Mouse (Mus musculus): ENCODE results near the gene Ttc27. TPM values are rescaled to one million over a fixed set of nuclear protein-coding genes. Genes with fewer than 3 reads are reported as not detected.

Ttc27 gene
- polyA plus RNA-seq, 1 experiment from 2014 or later, result 15.6 TPM

GRCm38 (mm10) chr17:74872567-74872966 lies 155.0 kb downstream of the Ttc27 start:
- Histone ChIP-seq H3K4me1 (ENCODE audit: control insufficient read depth, insufficient read depth, low read length) (peaks cover 41% of the 10 kb centered on the region), H3K36me3 (ENCODE audit: control insufficient read depth, insufficient read depth) (no peaks in the 10 kb centered on the region), H3K4me2 (ENCODE audit: low read depth, low read length) (no peak overlapping the region), H3K9ac (ENCODE audit: low read length) (no peak overlapping the region), H3K27ac (ENCODE audit: low read length) (no peak overlapping the region), H3K27me3 (ENCODE audit: control insufficient read depth, insufficient read depth, low read length) (no peaks in the 10 kb centered on the region), H3K9me3 (replicated peaks; ENCODE audit: control insufficient read depth, low read length) (no peaks in the 10 kb centered on the region), H3K4me3 (ENCODE audit: low read length) (no peak overlapping the region)
- WGBS, result 73% methylated on average over 9 of the region's 9 CpGs
- ATAC-seq (replicated peaks; ENCODE audit: extremely low read depth, insufficient read depth, low FRiP score), result no peak

- Histone ChIP-seq H3K4me3 (ENCODE audit: low read length) (no peak overlapping the region), H3K36me3 (ENCODE audit: control insufficient read depth, insufficient read depth) (no peaks in the 10 kb centered on the region), H3K4me2 (ENCODE audit: low read depth, low read length) (no peak overlapping the region), H3K4me1 (ENCODE audit: control insufficient read depth, insufficient read depth, low read length) (peaks cover 29% of the 10 kb centered on the region), H3K27me3 (ENCODE audit: control insufficient read depth, insufficient read depth, low read length) (no peaks in the 10 kb centered on the region), H3K9me3 (replicated peaks; ENCODE audit: control insufficient read depth, low read length) (no peaks in the 10 kb centered on the region), H3K9ac (ENCODE audit: low read length) (no peak overlapping the region), H3K27ac (ENCODE audit: low read length) (no peak overlapping the region)
- WGBS, result 77% methylated on average over 1 of the region's 1 CpGs
- no peak for ATAC-seq (replicated peaks; ENCODE audit: extremely low read depth, insufficient read depth, low FRiP score)
These were observed 156.2 kb downstream of the Ttc27 start for GRCm38 (mm10) chr17:74873756-74874155.

DNA sequence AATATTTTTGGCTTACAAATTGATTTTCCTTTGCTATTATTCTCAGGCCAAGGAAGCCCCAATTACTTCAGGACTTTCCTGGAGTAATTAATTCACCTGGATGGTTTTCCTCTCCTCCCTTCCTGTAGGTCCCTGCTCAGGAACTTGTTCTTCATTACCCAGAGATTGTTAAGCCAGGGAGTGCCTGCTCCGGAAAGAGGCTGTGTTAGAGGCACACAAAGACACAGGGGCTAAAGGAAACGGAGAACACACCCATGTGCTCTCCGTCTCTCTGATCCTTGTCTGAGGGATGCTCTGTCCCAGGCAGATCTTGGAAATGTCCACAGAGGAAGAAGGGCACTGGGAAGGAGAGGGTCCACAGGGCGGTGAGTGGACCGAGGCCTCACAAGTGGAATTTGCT lies 158.2 kb downstream of the Ttc27 start:
- WGBS, result 81% methylated on average over 5 of the region's 5 CpGs
- Histone ChIP-seq H3K4me1 (ENCODE audit: control insufficient read depth, insufficient read depth, low read length) (peaks cover 26% of the 10 kb centered on the region), H3K27me3 (ENCODE audit: control insufficient read depth, insufficient read depth, low read length) (no peaks in the 10 kb centered on the region), H3K36me3 (ENCODE audit: control insufficient read depth, insufficient read depth) (no peaks in the 10 kb centered on the region), H3K9ac (ENCODE audit: low read length) (no peak overlapping the region), H3K9me3 (replicated peaks; ENCODE audit: control insufficient read depth, low read length) (no peaks in the 10 kb centered on the region), H3K4me2 (ENCODE audit: low read depth, low read length) (no peak overlapping the region), H3K27ac (ENCODE audit: low read length) (no peak overlapping the region), H3K4me3 (ENCODE audit: low read length) (no peak overlapping the region)
- no peak for ATAC-seq (replicated peaks; ENCODE audit: extremely low read depth, insufficient read depth, low FRiP score)

GRCm38 (mm10) chr17:74876954-74877353 lies 159.4 kb downstream of the Ttc27 start:
- no peak overlapping the region for H3K9ac ChIP-seq (ENCODE audit: low read length)

DNA sequence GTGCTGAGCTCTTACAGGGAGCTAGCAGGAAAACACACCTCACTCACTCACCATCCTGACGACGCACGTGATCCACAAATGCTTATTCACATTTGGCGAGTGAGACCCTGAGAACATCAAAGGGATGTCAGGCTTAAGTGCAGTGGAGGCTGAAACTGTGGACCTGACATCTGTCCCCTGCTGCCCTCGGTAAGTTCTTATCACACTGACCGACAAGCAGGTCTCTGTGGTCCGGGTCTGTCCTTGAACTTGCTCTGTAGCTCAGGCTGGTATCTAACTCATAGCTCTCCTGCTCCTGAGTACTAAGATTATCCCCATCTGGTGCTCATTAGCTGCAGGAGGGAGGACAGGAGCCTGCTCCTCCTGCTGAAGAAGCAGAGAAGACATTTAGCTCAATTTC lies 162.2 kb downstream of the Ttc27 start:
- Histone ChIP-seq H3K9me3 (replicated peaks; ENCODE audit: control insufficient read depth, low read length) (no peaks in the 10 kb centered on the region), H3K4me3 (ENCODE audit: low read length) (no peak overlapping the region), H3K4me2 (ENCODE audit: low read depth, low read length) (no peak overlapping the region), H3K4me1 (ENCODE audit: control insufficient read depth, insufficient read depth, low read length) (peaks cover 29% of the 10 kb centered on the region), H3K27me3 (ENCODE audit: control insufficient read depth, insufficient read depth, low read length) (no peaks in the 10 kb centered on the region), H3K9ac (ENCODE audit: low read length) (peak overlapping the region; percentile 14; the same call in 1 of the 2 replicates), H3K36me3 (ENCODE audit: control insufficient read depth, insufficient read depth) (no peaks in the 10 kb centered on the region), H3K27ac (ENCODE audit: low read length) (peak overlapping the region; percentile 86)
- ATAC-seq (replicated peaks; ENCODE audit: extremely low read depth, insufficient read depth, low FRiP score), result peak; percentile 19; the same call in 1 of the 2 replicates
- 27% methylated on average over 7 of the region's 7 CpGs for WGBS

More at GRCm38 (mm10) chr17:74876954-74877353, 159.4 kb downstream of the Ttc27 start:
- Histone ChIP-seq H3K27me3 (ENCODE audit: control insufficient read depth, insufficient read depth, low read length) (no peaks in the 10 kb centered on the region), H3K9me3 (replicated peaks; ENCODE audit: control insufficient read depth, low read length) (no peaks in the 10 kb centered on the region), H3K36me3 (ENCODE audit: control insufficient read depth, insufficient read depth) (no peaks in the 10 kb centered on the region), H3K4me1 (ENCODE audit: control insufficient read depth, insufficient read depth, low read length) (peaks cover 29% of the 10 kb centered on the region), H3K4me3 (ENCODE audit: low read length) (no peak overlapping the region), H3K4me2 (ENCODE audit: low read depth, low read length) (peak overlapping the region; percentile 2; the same call in 1 of the 2 replicates), H3K27ac (ENCODE audit: low read length) (peak overlapping the region; percentile 87)
- 40% methylated on average over 10 of the region's 10 CpGs for WGBS
- peak; percentile 71 for ATAC-seq (replicated peaks; ENCODE audit: extremely low read depth, insufficient read depth, low FRiP score)

DNA sequence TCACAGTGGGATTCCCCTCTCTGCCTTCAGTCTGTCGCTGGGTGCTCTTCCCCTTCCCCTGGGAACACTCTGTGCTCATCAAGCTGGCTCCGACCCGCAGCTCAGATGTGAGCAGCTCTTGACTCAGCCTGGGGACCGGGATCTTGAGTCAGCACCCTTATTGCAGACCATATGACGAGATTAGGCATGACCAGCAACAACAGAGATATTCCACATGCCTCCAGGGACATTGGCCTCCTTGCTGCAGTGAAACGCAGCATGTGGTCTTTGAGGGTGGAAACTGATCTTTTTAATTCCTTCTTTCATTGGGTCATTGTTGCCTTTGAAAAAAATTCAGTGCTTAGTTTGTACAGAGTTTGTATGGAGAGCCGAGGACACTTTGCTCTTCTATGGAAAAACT lies 169.5 kb downstream of the Ttc27 start:
- Histone ChIP-seq H3K27me3 (ENCODE audit: control insufficient read depth, insufficient read depth, low read length) (no peaks in the 10 kb centered on the region), H3K9ac (ENCODE audit: low read length) (no peak overlapping the region), H3K4me1 (ENCODE audit: control insufficient read depth, insufficient read depth, low read length) (no peaks in the 10 kb centered on the region), H3K9me3 (replicated peaks; ENCODE audit: control insufficient read depth, low read length) (no peaks in the 10 kb centered on the region), H3K27ac (ENCODE audit: low read length) (no peak overlapping the region), H3K4me2 (ENCODE audit: low read depth, low read length) (no peak overlapping the region), H3K4me3 (ENCODE audit: low read length) (no peak overlapping the region), H3K36me3 (ENCODE audit: control insufficient read depth, insufficient read depth) (no peaks in the 10 kb centered on the region)
- WGBS, result 63% methylated on average over 7 of the region's 7 CpGs
- ATAC-seq (replicated peaks; ENCODE audit: extremely low read depth, insufficient read depth, low FRiP score), result no peak

DNA sequence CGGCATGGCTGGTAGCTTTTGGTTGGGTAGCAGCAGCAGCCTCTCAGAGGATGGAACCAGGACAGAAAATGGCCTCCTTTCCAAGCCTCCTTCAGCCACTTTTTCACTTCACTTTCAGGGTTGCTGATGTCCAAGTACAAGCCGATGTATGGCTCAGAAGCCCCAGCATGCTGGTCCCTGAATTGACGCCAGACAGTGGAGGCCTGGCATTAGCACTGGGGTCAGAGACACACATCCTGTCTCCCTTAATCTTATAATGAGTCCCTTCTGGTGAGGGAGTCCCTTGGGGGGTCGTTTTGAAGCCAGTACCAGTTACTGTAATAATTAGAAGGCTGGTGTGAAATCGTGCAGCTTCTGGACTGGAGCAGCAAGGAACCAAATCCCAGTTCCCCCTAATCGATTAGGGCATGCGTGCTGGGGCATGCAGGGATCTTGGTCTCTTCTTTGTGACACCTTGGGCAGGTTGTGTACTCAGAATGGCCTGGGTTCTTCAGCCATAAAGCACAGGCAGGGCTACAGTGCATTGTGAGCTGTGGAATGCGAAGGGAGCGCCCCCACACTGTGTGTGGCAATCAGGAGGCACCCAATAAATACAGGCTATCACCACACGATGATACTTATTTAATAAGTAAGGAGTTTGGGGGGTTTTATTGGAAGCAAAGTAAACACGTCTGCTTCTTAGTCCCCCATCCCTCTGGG lies 171.5 kb downstream of the Ttc27 start:
- 73% methylated on average over 11 of the region's 11 CpGs for WGBS
- Histone ChIP-seq H3K4me3 (ENCODE audit: low read length) (no peak overlapping the region), H3K4me2 (ENCODE audit: low read depth, low read length) (no peak overlapping the region), H3K36me3 (ENCODE audit: control insufficient read depth, insufficient read depth) (no peaks in the 10 kb centered on the region), H3K27me3 (ENCODE audit: control insufficient read depth, insufficient read depth, low read length) (no peaks in the 10 kb centered on the region), H3K9me3 (replicated peaks; ENCODE audit: control insufficient read depth, low read length) (no peaks in the 10 kb centered on the region), H3K27ac (ENCODE audit: low read length) (no peak overlapping the region), H3K4me1 (ENCODE audit: control insufficient read depth, insufficient read depth, low read length) (no peaks in the 10 kb centered on the region), H3K9ac (ENCODE audit: low read length) (no peak overlapping the region)
- no peak for ATAC-seq (replicated peaks; ENCODE audit: extremely low read depth, insufficient read depth, low FRiP score)

DNA sequence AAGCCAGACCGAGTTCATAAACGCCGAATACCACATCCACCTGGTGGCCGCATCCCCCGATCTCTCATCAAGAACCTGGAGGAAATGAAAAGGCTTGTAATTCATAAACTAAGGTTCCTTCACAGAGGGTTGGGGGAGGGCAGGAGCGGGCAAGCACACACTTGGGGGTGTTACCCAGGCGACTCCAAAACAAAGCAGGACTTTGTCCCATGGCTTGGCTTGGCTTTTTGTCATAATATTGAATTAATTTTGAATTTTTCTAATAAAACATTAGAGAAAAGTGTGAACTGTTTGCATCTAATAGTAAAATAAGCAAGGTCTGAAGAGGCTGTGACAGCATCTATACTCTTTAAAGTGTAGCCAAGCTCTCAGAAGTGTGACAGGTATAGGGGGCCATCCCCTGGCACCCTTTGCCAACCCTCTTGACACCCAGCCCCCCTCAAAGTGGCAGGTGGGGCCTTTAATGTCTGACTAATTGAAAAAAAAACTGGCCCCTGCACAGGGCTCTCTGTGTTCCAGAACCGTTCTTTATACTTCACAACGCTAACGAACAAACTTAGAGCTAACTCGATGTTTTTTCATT lies 172.1 kb downstream of the Ttc27 start:
- 83% methylated on average over 11 of the region's 11 CpGs for WGBS
- no peak for ATAC-seq (replicated peaks; ENCODE audit: extremely low read depth, insufficient read depth, low FRiP score)
- Histone ChIP-seq H3K9ac (ENCODE audit: low read length) (no peak overlapping the region), H3K9me3 (replicated peaks; ENCODE audit: control insufficient read depth, low read length) (no peaks in the 10 kb centered on the region), H3K27me3 (ENCODE audit: control insufficient read depth, insufficient read depth, low read length) (no peaks in the 10 kb centered on the region), H3K4me2 (ENCODE audit: low read depth, low read length) (no peak overlapping the region), H3K4me3 (ENCODE audit: low read length) (no peak overlapping the region), H3K4me1 (ENCODE audit: control insufficient read depth, insufficient read depth, low read length) (no peaks in the 10 kb centered on the region), H3K27ac (ENCODE audit: low read length) (no peak overlapping the region), H3K36me3 (ENCODE audit: control insufficient read depth, insufficient read depth) (no peaks in the 10 kb centered on the region)

DNA sequence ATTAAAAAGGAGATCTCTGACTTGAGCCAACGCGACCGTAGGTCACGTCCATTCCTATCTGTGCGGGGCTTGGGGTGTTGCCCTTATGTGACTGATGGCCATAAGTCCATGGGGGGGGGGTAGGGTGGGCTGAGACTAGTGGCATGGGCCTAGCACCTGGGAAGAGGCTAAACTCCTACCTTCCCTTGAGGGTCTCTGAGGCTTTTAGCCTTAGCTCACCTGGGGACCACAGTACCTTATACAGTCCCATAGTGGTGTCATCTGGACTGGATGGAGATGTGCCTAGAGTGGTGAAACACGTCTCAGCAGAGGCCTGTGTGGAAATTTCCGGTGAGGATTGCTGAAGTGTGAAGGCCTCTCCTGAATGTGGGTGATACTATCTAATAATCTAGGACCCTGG lies 184.9 kb downstream of the Ttc27 start:
- H3K9ac ChIP-seq (ENCODE audit: low read length), result no peak overlapping the region
- peaks cover 6% of the 10 kb centered on the region; the same call in 1 of the 2 replicates for H3K9me3 ChIP-seq (replicated peaks; ENCODE audit: control insufficient read depth, low read length)
- H3K4me2 ChIP-seq (ENCODE audit: low read depth, low read length), result no peak overlapping the region
- H3K27me3 ChIP-seq (ENCODE audit: control insufficient read depth, insufficient read depth, low read length), result no peaks in the 10 kb centered on the region
- 96% methylated on average over 7 of the region's 7 CpGs for WGBS
- peaks cover 5% of the 10 kb centered on the region; the same call in 1 of the 2 replicates for H3K4me1 ChIP-seq (ENCODE audit: control insufficient read depth, insufficient read depth, low read length)
- no peak overlapping the region for H3K27ac ChIP-seq (ENCODE audit: low read length)
- no peak for ATAC-seq (replicated peaks; ENCODE audit: extremely low read depth, insufficient read depth, low FRiP score)
- H3K4me3 ChIP-seq (ENCODE audit: low read length), result no peak overlapping the region
- H3K36me3 ChIP-seq (ENCODE audit: control insufficient read depth, insufficient read depth), result no peaks in the 10 kb centered on the region

All from heart, embryonic 16.5 days (tissue).